Mouse (Mus musculus): ENCODE results near the gene Dnaaf5. TPM values are rescaled to one million over a fixed set of nuclear protein-coding genes. Genes with fewer than 3 reads are reported as not detected.

Dnaaf5 gene
- polyA plus RNA-seq, 1 experiment from 2014 or later = 3.9 TPM

GRCm38 (mm10) chr5:139174556-139175547, 24.8 kb downstream of the Dnaaf5 start:
- 55% methylated on average over 7 of the region's 10 CpGs for WGBS
- peak overlapping the region; percentile 68 for H3K27ac ChIP-seq
- no peak overlapping the region for H3K4me2 ChIP-seq (replicated peaks)
- H3K27me3 ChIP-seq = no peaks in the 10 kb centered on the region
- no peaks in the 10 kb centered on the region for H3K9me3 ChIP-seq
- peak; percentile 68 for ATAC-seq
- H3K9ac ChIP-seq (replicated peaks) = no peak overlapping the region
- peaks cover 76% of the 10 kb centered on the region for H3K36me3 ChIP-seq
- no peak overlapping the region for H3K4me3 ChIP-seq (replicated peaks)
- peaks cover 18% of the 10 kb centered on the region for H3K4me1 ChIP-seq (replicated peaks)

DNA sequence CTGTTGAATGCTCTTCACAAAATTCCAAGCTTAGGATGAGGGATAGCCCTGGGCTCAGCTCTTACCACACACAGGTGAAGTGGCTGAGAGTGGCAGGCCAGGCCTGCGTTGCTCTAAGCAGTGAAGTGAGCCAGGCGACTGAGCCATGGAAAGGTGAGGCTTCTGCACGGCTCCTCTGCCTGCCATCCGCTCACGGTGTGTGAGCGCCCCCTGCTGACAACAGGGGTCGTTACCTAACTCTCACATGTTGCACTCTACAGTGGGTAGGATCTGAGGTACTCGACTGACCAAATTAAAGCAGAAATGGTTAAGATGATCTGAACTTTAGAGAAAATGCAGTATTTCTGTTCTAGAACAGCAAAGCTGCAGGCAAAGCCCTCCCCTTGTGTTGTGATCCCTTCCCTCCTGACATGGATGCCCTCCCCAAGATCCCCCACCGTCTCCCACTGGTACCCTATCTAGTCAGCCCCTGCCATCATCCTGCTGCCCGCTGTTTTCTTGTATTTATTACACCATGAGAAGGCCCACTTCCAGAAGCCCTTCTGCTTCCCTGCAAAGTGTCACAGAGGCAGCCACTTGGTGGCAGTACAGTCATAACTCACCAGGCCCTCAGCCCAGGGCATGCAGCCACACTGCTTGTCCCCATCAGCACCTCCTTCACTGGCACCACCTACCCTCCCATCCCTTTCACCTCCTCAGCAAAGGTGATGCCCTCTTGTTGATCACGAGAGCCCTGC, 29.0 kb downstream of the Dnaaf5 start:
- Histone ChIP-seq H3K27ac (no peak overlapping the region), H3K4me3 (replicated peaks) (no peak overlapping the region), H3K36me3 (peaks cover 80% of the 10 kb centered on the region), H3K4me1 (replicated peaks) (peaks cover 15% of the 10 kb centered on the region), H3K27me3 (no peaks in the 10 kb centered on the region), H3K4me2 (replicated peaks) (no peak overlapping the region), H3K9me3 (no peaks in the 10 kb centered on the region), H3K9ac (replicated peaks) (no peak overlapping the region)
- peak; percentile 80 for ATAC-seq
- 31% methylated on average over 11 of the region's 11 CpGs for WGBS

GRCm38 (mm10) chr5:139183131-139183530, 33.1 kb downstream of the Dnaaf5 start:
- WGBS = 88% methylated on average over 2 of the region's 2 CpGs
- Histone ChIP-seq H3K27ac (no peak overlapping the region), H3K4me3 (replicated peaks) (no peak overlapping the region), H3K36me3 (peaks cover 83% of the 10 kb centered on the region), H3K4me1 (replicated peaks) (no peaks in the 10 kb centered on the region), H3K4me2 (replicated peaks) (no peak overlapping the region), H3K27me3 (no peaks in the 10 kb centered on the region), H3K9me3 (no peaks in the 10 kb centered on the region), H3K9ac (replicated peaks) (no peak overlapping the region)
- ATAC-seq = no peak

GRCm38 (mm10) chr5:139183601-139184000, 33.6 kb downstream of the Dnaaf5 start:
- Histone ChIP-seq H3K4me2 (replicated peaks) (no peak overlapping the region), H3K27me3 (no peaks in the 10 kb centered on the region)

DNA sequence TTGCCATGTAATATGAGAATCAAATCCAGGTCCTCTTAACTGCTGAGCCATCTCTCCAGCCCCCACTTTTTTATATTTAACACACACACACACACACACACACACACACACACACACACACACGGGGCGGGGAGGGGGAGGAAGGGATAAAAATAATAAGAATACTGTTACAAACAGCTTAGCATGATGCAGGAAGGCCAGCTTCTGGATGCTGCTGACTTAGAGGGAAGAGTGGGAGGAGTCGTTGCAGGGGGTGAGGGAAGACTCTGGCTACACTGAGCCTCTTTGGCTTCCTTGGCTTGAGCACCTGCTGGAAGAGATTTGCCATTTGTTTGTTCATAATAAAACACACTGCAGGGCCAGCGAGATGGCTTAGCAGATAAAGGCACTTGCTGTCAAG, 34.9 kb downstream of the Dnaaf5 start:
- H3K36me3 ChIP-seq = peaks cover 80% of the 10 kb centered on the region
- ATAC-seq = no peak
- no peaks in the 10 kb centered on the region for H3K27me3 ChIP-seq
- H3K9ac ChIP-seq (replicated peaks) = no peak overlapping the region
- H3K4me2 ChIP-seq (replicated peaks) = no peak overlapping the region
- H3K9me3 ChIP-seq = no peaks in the 10 kb centered on the region
- no peak overlapping the region for H3K4me3 ChIP-seq (replicated peaks)
- H3K4me1 ChIP-seq (replicated peaks) = no peaks in the 10 kb centered on the region
- H3K27ac ChIP-seq = no peak overlapping the region
- WGBS = 85% methylated on average over 4 of the region's 4 CpGs

More at GRCm38 (mm10) chr5:139183601-139184000, 33.6 kb downstream of the Dnaaf5 start:
- Histone ChIP-seq H3K4me1 (replicated peaks) (no peaks in the 10 kb centered on the region), H3K36me3 (peaks cover 82% of the 10 kb centered on the region), H3K9ac (replicated peaks) (no peak overlapping the region), H3K27ac (no peak overlapping the region), H3K9me3 (no peaks in the 10 kb centered on the region), H3K4me3 (replicated peaks) (no peak overlapping the region)
- ATAC-seq = no peak
- 93% methylated on average over 9 of the region's 9 CpGs for WGBS

- Histone ChIP-seq H3K9ac (replicated peaks) (no peak overlapping the region), H3K27ac (no peak overlapping the region), H3K4me2 (replicated peaks) (no peak overlapping the region), H3K4me3 (replicated peaks) (no peak overlapping the region), H3K27me3 (no peaks in the 10 kb centered on the region), H3K9me3 (no peaks in the 10 kb centered on the region), H3K4me1 (replicated peaks) (no peaks in the 10 kb centered on the region), H3K36me3 (peaks cover 33% of the 10 kb centered on the region)
- WGBS = 92% methylated on average over 5 of the region's 5 CpGs
- ATAC-seq = no peak
Measured at GRCm38 (mm10) chr5:139189726-139190125, 39.7 kb downstream of the Dnaaf5 start.

- Histone ChIP-seq H3K9ac (replicated peaks) (no peak overlapping the region), H3K4me1 (replicated peaks) (no peaks in the 10 kb centered on the region), H3K9me3 (no peaks in the 10 kb centered on the region), H3K27ac (no peak overlapping the region), H3K4me3 (replicated peaks) (no peak overlapping the region), H3K4me2 (replicated peaks) (no peak overlapping the region), H3K36me3 (peaks cover 21% of the 10 kb centered on the region), H3K27me3 (no peaks in the 10 kb centered on the region)
- no peak for ATAC-seq
- 79% methylated on average over 5 of the region's 5 CpGs for WGBS
Measured at GRCm38 (mm10) chr5:139190958-139191357, 40.9 kb downstream of the Dnaaf5 start.

DNA sequence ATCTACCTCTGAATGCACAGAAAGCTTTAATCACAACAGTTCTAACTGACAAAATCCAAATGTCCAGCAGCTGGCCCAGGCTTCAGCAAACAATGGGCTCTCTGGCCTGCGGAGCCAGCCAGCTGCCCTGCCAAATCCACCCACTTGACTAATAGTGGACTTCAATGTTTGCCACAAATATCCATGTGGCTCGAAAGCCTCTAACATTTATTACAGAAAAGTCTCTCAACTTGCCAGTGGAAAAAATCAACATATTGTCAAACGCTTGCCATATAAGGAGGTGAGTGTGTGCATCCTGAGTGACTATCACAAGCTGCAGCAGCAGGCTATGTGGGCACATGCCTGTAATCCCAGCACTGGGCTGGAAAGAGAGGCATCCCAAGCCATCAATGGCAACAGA, 48.8 kb downstream of the Dnaaf5 start:
- ATAC-seq = no peak
- H3K27ac ChIP-seq = no peak overlapping the region
- no peaks in the 10 kb centered on the region for H3K36me3 ChIP-seq
- H3K4me1 ChIP-seq (replicated peaks) = peaks cover 23% of the 10 kb centered on the region
- no peaks in the 10 kb centered on the region for H3K27me3 ChIP-seq
- H3K9ac ChIP-seq (replicated peaks) = no peak overlapping the region
- H3K4me2 ChIP-seq (replicated peaks) = no peak overlapping the region
- 82% methylated on average over 3 of the region's 3 CpGs for WGBS
- H3K9me3 ChIP-seq = no peaks in the 10 kb centered on the region
- H3K4me3 ChIP-seq (replicated peaks) = no peak overlapping the region

- Histone ChIP-seq H3K27me3 (no peaks in the 10 kb centered on the region), H3K27ac (peak overlapping the region; percentile 81), H3K9me3 (no peaks in the 10 kb centered on the region), H3K4me1 (replicated peaks) (peaks cover 23% of the 10 kb centered on the region), H3K9ac (replicated peaks) (peak overlapping the region; percentile 69), H3K4me2 (replicated peaks) (peak overlapping the region; percentile 92), H3K4me3 (replicated peaks) (peak overlapping the region; percentile 94), H3K36me3 (no peaks in the 10 kb centered on the region)
- no peak for ATAC-seq
- 45% methylated on average over 2 of the region's 2 CpGs for whole genome bisulfite sequencing
Measured at GRCm38 (mm10) chr5:139199636-139199994, 49.6 kb downstream of the Dnaaf5 start.

- H3K27me3 ChIP-seq = no peaks in the 10 kb centered on the region
- H3K36me3 ChIP-seq = no peaks in the 10 kb centered on the region
- peaks cover 25% of the 10 kb centered on the region for H3K4me1 ChIP-seq (replicated peaks)
- peak within 1 kb of the TSS; percentile 92 for H3K9ac ChIP-seq (replicated peaks)
- no peaks in the 10 kb centered on the region for H3K9me3 ChIP-seq
- peak within 1 kb of the TSS; percentile 94 for H3K4me3 ChIP-seq (replicated peaks)
- peak; percentile 99 for ATAC-seq
- H3K27ac ChIP-seq = peak within 1 kb of the TSS; percentile 81
- H3K4me2 ChIP-seq (replicated peaks) = peak within 1 kb of the TSS; percentile 92
- under 1% methylated on average over 63 of the region's 64 CpGs for WGBS
Measured at GRCm38 (mm10) chr5:139199995-139200769, 50.2 kb downstream of the Dnaaf5 start, which contains the start of gene Sun1. Gene Sun1, plus strand, starts transcription at chr5:139200637.

GRCm38 (mm10) chr5:139200770-139201569, 50.9 kb downstream of the Dnaaf5 start:
- Histone ChIP-seq H3K36me3 (0 out of 2 replicates have a peak, but pooled peaks cover 3% of the 10 kb centered on the region), H3K9me3 (no peaks in the 10 kb centered on the region), H3K4me1 (replicated peaks) (peaks cover 29% of the 10 kb centered on the region), H3K4me3 (replicated peaks) (peak overlapping the region; percentile 94), H3K4me2 (replicated peaks) (peak overlapping the region; percentile 92), H3K27me3 (no peaks in the 10 kb centered on the region), H3K27ac (peak overlapping the region; percentile 64), H3K9ac (replicated peaks) (peak overlapping the region; percentile 92)
- ATAC-seq = no peak
- WGBS = under 1% methylated on average over 54 of the region's 57 CpGs

Measured in midbrain, embryonic 13.5 days (tissue).